Mouse (Mus musculus): Measurements from ENCODE around the gene Gm1993. TPM values are rescaled to one million over a fixed set of nuclear protein-coding genes. Genes with fewer than 3 reads are reported as not detected.
"Not testable (repeated sequence)": the region's sequence is repeated elsewhere in the genome, so short reads cannot be mapped to it uniquely, and the experiment has no call there.

Gene Gm1993
- total RNA-seq (2014; rRNA removed) (not detected in 2 replicates), polyA plus RNA-seq (2015; fragmentation: Nextera tagmentation; extraction: Ambion mirVana) (not detected in 2 replicates)

GRCm38 (mm10) chrX:25570352-25570751 lies at the start of gene Gm1993:
TSS of gene Gm1993 (minus strand) at chrX:25570452.
- not testable (repeated sequence) for H3K4me2 ChIP-seq (ENCODE audit: low read depth); H3K4me3 ChIP-seq (ENCODE audit: low read depth, low read length); DNase-seq; H3K4me1 ChIP-seq (ENCODE audit: insufficient read depth); H3K27me3 ChIP-seq (ENCODE audit: insufficient read depth, low read length); H3K9me3 ChIP-seq (ENCODE audit: low read length); ATAC-seq; H3K27ac ChIP-seq (ENCODE audit: low read depth, low read length); H3K9ac ChIP-seq; H3K36me3 ChIP-seq (ENCODE audit: insufficient read depth)
- WGBS = 90% methylated on average over 7 of the region's 7 CpGs
